8 mouse cellular contexts compared by ENCODE assay signal in genomic region chr9:32506866-32507861, GRCm38 (mm10). TPM values are rescaled to one million over a fixed set of nuclear protein-coding genes. Genes with fewer than 3 reads are reported as not detected.
DNase-seq lines count a peak whose midpoint lies in the region; ATAC-seq lines count a peak whose summit lies in the region.
"Had no signal": no experiment of that assay in that cellular context is flagged by ENCODE, and none has a peak within 500 bp of the region (broad histone marks: within the 10 kb centered on the region; RNA-seq: fewer than 3 reads in every experiment).

No protein-coding gene starts in this region.

- H3K27me3 ChIP-seq in liver, embryonic 15.5 days = peaks cover 9% of the 10 kb centered on the region; the same call in 1 of the 2 replicates
- peaks cover 3% of the 10 kb centered on the region for H3K27me3 ChIP-seq in liver, embryonic 11.5 days (replicated peaks; ENCODE audit: control insufficient read depth, insufficient read depth, low read length)
- no peaks in the 10 kb centered on the region for H3K27me3 ChIP-seq in intestine, embryonic 15.5 days (replicated peaks)
- H3K27me3 ChIP-seq in stomach, embryonic 16.5 days (ENCODE audit: control insufficient read depth, insufficient read depth, low read length) = no peaks in the 10 kb centered on the region; the same call in 1 of the 2 replicates

- no peaks in the 10 kb centered on the region for H3K9me3 ChIP-seq in liver, embryonic 15.5 days (replicated peaks)
- H3K9me3 ChIP-seq in liver, embryonic 11.5 days (ENCODE audit: control insufficient read depth, low read length) = no peaks in the 10 kb centered on the region
- no peaks in the 10 kb centered on the region for H3K9me3 ChIP-seq in intestine, embryonic 15.5 days
- H3K9me3 ChIP-seq in stomach, embryonic 16.5 days (replicated peaks; ENCODE audit: control insufficient read depth, low read length) = no peaks in the 10 kb centered on the region

- peaks cover 45% of the 10 kb centered on the region for H3K4me1 ChIP-seq in liver, embryonic 15.5 days (replicated peaks)
- peaks cover 52% of the 10 kb centered on the region for H3K4me1 ChIP-seq in liver, embryonic 11.5 days (replicated peaks; ENCODE audit: control insufficient read depth, insufficient read depth, low read length)
- H3K4me1 ChIP-seq in brown adipose tissue, adult 24 weeks (ENCODE audit: control insufficient read depth, insufficient read depth, insufficient read length, low read length) = peaks cover 66% of the 10 kb centered on the region
- peaks cover 16% of the 10 kb centered on the region for H3K4me1 ChIP-seq in intestine, embryonic 15.5 days (replicated peaks)
- H3K4me1 ChIP-seq in stomach, embryonic 16.5 days (ENCODE audit: control insufficient read depth, insufficient read depth, low read length) = peaks cover 2% of the 10 kb centered on the region; the same call in 1 of the 2 replicates

- H3K4me2 ChIP-seq in liver, embryonic 15.5 days = no peak overlapping the region
- H3K4me2 ChIP-seq in liver, embryonic 11.5 days = no peak overlapping the region
- no peak overlapping the region for H3K4me2 ChIP-seq in intestine, embryonic 15.5 days (replicated peaks)
- H3K4me2 ChIP-seq in stomach, embryonic 16.5 days (ENCODE audit: low read depth, low read length) = no peak overlapping the region

- 42% methylated on average over 15 of the region's 15 CpGs for WGBS in liver, embryonic 15.5 days (ENCODE audit: insufficient replicate concordance)
- WGBS in liver, embryonic 11.5 days = 59% methylated on average over 15 of the region's 15 CpGs
- 63% methylated on average over 15 of the region's 15 CpGs for WGBS in intestine, embryonic 15.5 days
- WGBS in stomach, embryonic 16.5 days = 60% methylated on average over 15 of the region's 15 CpGs

- no peak overlapping the region for H3K9ac ChIP-seq in liver, embryonic 15.5 days
- H3K9ac ChIP-seq in liver, embryonic 11.5 days (ENCODE audit: low read depth, low read length) = no peak overlapping the region
- no peak overlapping the region for H3K9ac ChIP-seq in intestine, embryonic 15.5 days
- H3K9ac ChIP-seq in stomach, embryonic 16.5 days (ENCODE audit: low read length) = no peak overlapping the region

- H3K4me3 ChIP-seq in liver, embryonic 15.5 days (replicated peaks) = no peak overlapping the region
- H3K4me3 ChIP-seq in liver, embryonic 11.5 days (ENCODE audit: low read depth, low read length) = no peak overlapping the region
- peak overlapping the region; percentile 40 for H3K4me3 ChIP-seq in brown adipose tissue, adult 24 weeks (ENCODE audit: insufficient read depth, low read depth, low read length)
- no peak overlapping the region for H3K4me3 ChIP-seq in intestine, embryonic 15.5 days (replicated peaks)
- no peak overlapping the region for H3K4me3 ChIP-seq in stomach, embryonic 16.5 days (replicated peaks; ENCODE audit: low read length)

- no peaks in the 10 kb centered on the region for H3K36me3 ChIP-seq in liver, embryonic 15.5 days (replicated peaks)
- H3K36me3 ChIP-seq in liver, embryonic 11.5 days (ENCODE audit: control insufficient read depth, insufficient read depth, low read length) = no peaks in the 10 kb centered on the region
- H3K36me3 ChIP-seq in intestine, embryonic 15.5 days = no peaks in the 10 kb centered on the region
- no peaks in the 10 kb centered on the region for H3K36me3 ChIP-seq in stomach, embryonic 16.5 days (ENCODE audit: control insufficient read depth, insufficient read depth, low read length)

- no peak for ATAC-seq in liver, embryonic 15.5 days (ENCODE audit: insufficient read depth)
- no peak for ATAC-seq in liver, embryonic 11.5 days (replicated peaks; ENCODE audit: low FRiP score)
- ATAC-seq in intestine, embryonic 15.5 days = no peak
- no peak for ATAC-seq in stomach, embryonic 16.5 days (ENCODE audit: insufficient read depth, low FRiP score)

- DNase-seq in liver, embryonic 11.5 days (ENCODE audit: low spot score) = no peak
- DNase-seq in embryo, embryonic 10.5 days (ENCODE audit: low spot score) = no peak
- no peak for DNase-seq in frontal cortex, postnatal 10 days (ENCODE audit: low spot score in 2 of 2)
- DNase-seq: cerebellum, postnatal 25 days had no signal

- peak overlapping the region; percentile 54 for H3K27ac ChIP-seq in liver, embryonic 15.5 days (replicated peaks)
- H3K27ac ChIP-seq in liver, embryonic 11.5 days (ENCODE audit: low read depth, low read length) = no peak overlapping the region
- peak overlapping the region; percentile 98 for H3K27ac ChIP-seq in brown adipose tissue, adult 24 weeks (replicated peaks; ENCODE audit: low read depth, low read length)
- peak overlapping the region; percentile 32; the same call in 1 of the 2 replicates for H3K27ac ChIP-seq in intestine, embryonic 15.5 days
- peak overlapping the region; percentile 62; the same call in 1 of the 2 replicates for H3K27ac ChIP-seq in stomach, embryonic 16.5 days (ENCODE audit: low read length)

RNA-seq across cellular contexts. Expression of gene Fli1, which starts 35.5 kb away (rescaled TPM):
- 8.1 and 9.1 TPM in 2 replicates for polyA plus RNA-seq in liver, embryonic 15.5 days (2015; fragmentation: Nextera tagmentation; extraction: Ambion mirVana)
- 23.1 and 24.3 TPM in 2 replicates for polyA plus RNA-seq in liver, embryonic 11.5 days (2014; fragmentation: Nextera tagmentation; extraction: Ambion mirVana)
- 11.7 and 19.1 TPM in 2 replicates for polyA plus RNA-seq in brown adipose tissue, adult 24 weeks (2012; ENCODE audit: insufficient read depth, insufficient read length, missing spikeins)
- polyA plus RNA-seq in intestine, embryonic 15.5 days (2015; fragmentation: Nextera tagmentation; extraction: Ambion mirVana) = 12.6 and 14.4 TPM in 2 replicates
- 9.9 and 12.8 TPM in 2 replicates for polyA plus RNA-seq in stomach, embryonic 16.5 days (2015; fragmentation: Nextera tagmentation; extraction: Ambion mirVana)
